Mouse (Mus musculus): ENCODE results near the gene Sptlc2. TPM values are rescaled to one million over a fixed set of nuclear protein-coding genes. Genes with fewer than 3 reads are reported as not detected.
A peak's percentile ranks its signal among the peaks of the same experiment; 100 is the strongest.

Gene Sptlc2
- 63.9 and 65.1 TPM in 2 replicates for polyA plus RNA-seq (2015; fragmentation: Nextera tagmentation; extraction: Ambion mirVana)

GRCm38 (mm10) chr12:87388122-87388774, at the start of gene Sptlc2:
Sptlc2 (minus strand) TSS chr12:87388355.
- Histone ChIP-seq H3K9ac (peak within 1 kb of the TSS; percentile 85), H3K9me3 (no peaks in the 10 kb centered on the region), H3K4me1 (replicated peaks) (peaks cover 24% of the 10 kb centered on the region), H3K36me3 (no peaks in the 10 kb centered on the region), H3K27ac (replicated peaks) (peak within 1 kb of the TSS; percentile 86), H3K4me2 (peak within 1 kb of the TSS; percentile 99), H3K27me3 (no peaks in the 10 kb centered on the region), H3K4me3 (peak within 1 kb of the TSS; percentile 91)
- WGBS = under 1% methylated on average over 45 of the region's 45 CpGs
- ATAC-seq (ENCODE audit: low read depth) = peak; percentile 99

GRCm38 (mm10) chr12:87428885-87429284, 40.7 kb upstream of the Sptlc2 start:
- no peaks in the 10 kb centered on the region for H3K9me3 ChIP-seq
- peaks cover 6% of the 10 kb centered on the region; the same call in 1 of the 2 replicates for H3K4me1 ChIP-seq (replicated peaks)
- WGBS = 87% methylated on average over 8 of the region's 8 CpGs
- no peak for ATAC-seq (ENCODE audit: low read depth)
- H3K27me3 ChIP-seq = no peaks in the 10 kb centered on the region
- H3K9ac ChIP-seq = no peak overlapping the region
- H3K4me2 ChIP-seq = no peak overlapping the region
- H3K4me3 ChIP-seq = no peak overlapping the region
- peaks cover 79% of the 10 kb centered on the region for H3K36me3 ChIP-seq
- H3K27ac ChIP-seq (replicated peaks) = no peak overlapping the region

GRCm38 (mm10) chr12:87428295-87428694, 40.1 kb upstream of the Sptlc2 start:
- peaks cover 76% of the 10 kb centered on the region for H3K36me3 ChIP-seq
- no peak overlapping the region for H3K4me3 ChIP-seq
- no peak overlapping the region for H3K9ac ChIP-seq
- 89% methylated on average over 2 of the region's 2 CpGs for whole genome bisulfite sequencing
- H3K9me3 ChIP-seq = no peaks in the 10 kb centered on the region
- no peak overlapping the region for H3K4me2 ChIP-seq
- no peak overlapping the region for H3K27ac ChIP-seq (replicated peaks)
- H3K4me1 ChIP-seq (replicated peaks) = peaks cover 6% of the 10 kb centered on the region; the same call in 1 of the 2 replicates
- no peak for ATAC-seq (ENCODE audit: low read depth)
- no peaks in the 10 kb centered on the region for H3K27me3 ChIP-seq

- Histone ChIP-seq H3K4me2 (no peak overlapping the region), H3K27me3 (no peaks in the 10 kb centered on the region), H3K4me1 (replicated peaks) (peaks cover 6% of the 10 kb centered on the region; the same call in 1 of the 2 replicates), H3K9ac (no peak overlapping the region), H3K9me3 (no peaks in the 10 kb centered on the region), H3K27ac (replicated peaks) (no peak overlapping the region), H3K4me3 (no peak overlapping the region), H3K36me3 (peaks cover 63% of the 10 kb centered on the region)
- 92% methylated on average over 5 of the region's 5 CpGs for WGBS
- ATAC-seq (ENCODE audit: low read depth) = no peak
Observed at GRCm38 (mm10) chr12:87426354-87427031, 38.3 kb upstream of the Sptlc2 start.

GRCm38 (mm10) chr12:87424516-87424915, 36.4 kb upstream of the Sptlc2 start:
- no peak overlapping the region for H3K27ac ChIP-seq (replicated peaks)
- no peaks in the 10 kb centered on the region for H3K27me3 ChIP-seq
- H3K9ac ChIP-seq = no peak overlapping the region
- H3K36me3 ChIP-seq = peaks cover 44% of the 10 kb centered on the region
- H3K9me3 ChIP-seq = no peaks in the 10 kb centered on the region
- H3K4me3 ChIP-seq = no peak overlapping the region
- peaks cover 14% of the 10 kb centered on the region for H3K4me1 ChIP-seq (replicated peaks)
- 37% methylated on average over 3 of the region's 3 CpGs for WGBS
- no peak for ATAC-seq (ENCODE audit: low read depth)
- no peak overlapping the region for H3K4me2 ChIP-seq

GRCm38 (mm10) chr12:87423700-87424099, 35.5 kb upstream of the Sptlc2 start:
- Histone ChIP-seq H3K27ac (replicated peaks) (no peak overlapping the region), H3K27me3 (no peaks in the 10 kb centered on the region), H3K9me3 (no peaks in the 10 kb centered on the region), H3K4me1 (replicated peaks) (peaks cover 22% of the 10 kb centered on the region), H3K4me3 (no peak overlapping the region), H3K4me2 (no peak overlapping the region), H3K9ac (no peak overlapping the region), H3K36me3 (peaks cover 36% of the 10 kb centered on the region)
- ATAC-seq (ENCODE audit: low read depth) = no peak
- WGBS = 44% methylated on average over 1 of the region's 1 CpGs

- H3K27ac ChIP-seq (replicated peaks) = no peak overlapping the region
- H3K36me3 ChIP-seq = peaks cover 18% of the 10 kb centered on the region
- no peak overlapping the region for H3K9ac ChIP-seq
- no peaks in the 10 kb centered on the region for H3K27me3 ChIP-seq
- peaks cover 24% of the 10 kb centered on the region for H3K4me1 ChIP-seq (replicated peaks)
- ATAC-seq (ENCODE audit: low read depth) = no peak
- H3K9me3 ChIP-seq = no peaks in the 10 kb centered on the region
- H3K4me3 ChIP-seq = no peak overlapping the region
- WGBS = 66% methylated on average over 5 of the region's 5 CpGs
- H3K4me2 ChIP-seq = no peak overlapping the region
Observed at GRCm38 (mm10) chr12:87421708-87422507, 33.8 kb upstream of the Sptlc2 start.

- no peak for ATAC-seq (ENCODE audit: low read depth)
Observed at GRCm38 (mm10) chr12:87419974-87420485, 31.9 kb upstream of the Sptlc2 start.

GRCm38 (mm10) chr12:87418921-87419320, 30.8 kb upstream of the Sptlc2 start:
- WGBS = 21% methylated on average over 5 of the region's 5 CpGs
- peak; percentile 91 for ATAC-seq (ENCODE audit: low read depth)

More at GRCm38 (mm10) chr12:87419974-87420485, 31.9 kb upstream of the Sptlc2 start:
- Histone ChIP-seq H3K27me3 (no peaks in the 10 kb centered on the region), H3K9me3 (no peaks in the 10 kb centered on the region), H3K4me2 (no peak overlapping the region), H3K9ac (no peak overlapping the region), H3K4me1 (replicated peaks) (peaks cover 24% of the 10 kb centered on the region), H3K4me3 (no peak overlapping the region), H3K27ac (replicated peaks) (peak overlapping the region; percentile 91), H3K36me3 (peaks cover 7% of the 10 kb centered on the region)
- 58% methylated on average over 12 of the region's 12 CpGs for WGBS

GRCm38 (mm10) chr12:87416690-87417089, 28.5 kb upstream of the Sptlc2 start:
- no peak overlapping the region for H3K4me2 ChIP-seq
- no peak overlapping the region for H3K4me3 ChIP-seq
- H3K36me3 ChIP-seq = no peaks in the 10 kb centered on the region
- no peaks in the 10 kb centered on the region for H3K27me3 ChIP-seq
- H3K9me3 ChIP-seq = no peaks in the 10 kb centered on the region
- 34% methylated on average over 7 of the region's 7 CpGs for WGBS
- H3K27ac ChIP-seq (replicated peaks) = no peak overlapping the region
- no peak for ATAC-seq (ENCODE audit: low read depth)
- H3K4me1 ChIP-seq (replicated peaks) = peaks cover 18% of the 10 kb centered on the region
- H3K9ac ChIP-seq = no peak overlapping the region

More at GRCm38 (mm10) chr12:87418921-87419320, 30.8 kb upstream of the Sptlc2 start:
- Histone ChIP-seq H3K4me3 (no peak overlapping the region), H3K27ac (replicated peaks) (peak overlapping the region; percentile 91), H3K4me2 (0 out of 2 replicates have a peak overlapping the region, but pooled peaks have one; percentile 4), H3K36me3 (peaks cover 7% of the 10 kb centered on the region), H3K4me1 (replicated peaks) (peaks cover 18% of the 10 kb centered on the region), H3K27me3 (no peaks in the 10 kb centered on the region), H3K9ac (no peak overlapping the region), H3K9me3 (no peaks in the 10 kb centered on the region)

GRCm38 (mm10) chr12:87415358-87415757, 27.2 kb upstream of the Sptlc2 start:
- Histone ChIP-seq H3K4me3 (no peak overlapping the region), H3K4me1 (replicated peaks) (peaks cover 18% of the 10 kb centered on the region), H3K27me3 (no peaks in the 10 kb centered on the region), H3K27ac (replicated peaks) (no peak overlapping the region), H3K36me3 (no peaks in the 10 kb centered on the region), H3K4me2 (no peak overlapping the region), H3K9ac (no peak overlapping the region), H3K9me3 (no peaks in the 10 kb centered on the region)
- no peak for ATAC-seq (ENCODE audit: low read depth)
- WGBS = 80% methylated on average over 4 of the region's 4 CpGs

All from neural tube, embryonic 13.5 days (tissue).